Mouse (Mus musculus): ENCODE measurements around the gene Gm5089.

GRCm38 (mm10) chr14:122413542-122413928 is 37.4 kb downstream of the Gm5089 start:
- TF ChIP-seq POLR2A (IDR thresholded peaks at IDR 0.05; ENCODE audit: insufficient read depth, low read depth, low read length) (no peak), EP300 (IDR thresholded peaks at IDR 0.05; ENCODE audit: insufficient read depth, low read depth, low read length) (no peak)

Data from heart, adult 2 months (tissue).